Mouse (Mus musculus) embryonic facial prominence, embryonic 15.5 days (tissue): ENCODE measurements around the gene Far2. TPM values are rescaled to one million over a fixed set of nuclear protein-coding genes. Genes with fewer than 3 reads are reported as not detected.
A peak's percentile ranks its signal among the peaks of the same experiment; 100 is the strongest.

Experiments used
- ATAC-seq: fragments of 200-750 bp; cut with Nextera tagmentation; 2 replicates; pipeline ENCODE4 v1.8.0; 2017; ENCODE audit warnings: low read depth, moderate TSS enrichment; ENCODE audit not compliant: insufficient number of reproducible peaks, low FRiP score, low TSS enrichment
- H3K27ac ChIP-seq: fragments of 300-500 bp; sonication (generic); replicated peaks from 2 replicates; pipeline ENCODE4 v1.5.1; 2015; ENCODE audit warnings: mild to moderate bottlenecking, inconsistent platforms
- H3K27me3 ChIP-seq: fragments of 300-500 bp; sonication (generic); 2 replicates; pipeline ENCODE4 v1.6.1; 2015; ENCODE audit warnings: inconsistent platforms
- H3K36me3 ChIP-seq: fragments of 300-500 bp; sonication (generic); 2 replicates; pipeline ENCODE4 v1.6.1; 2015; ENCODE audit warnings: mild to moderate bottlenecking, inconsistent platforms
- H3K4me1 ChIP-seq: fragments of 300-500 bp; sonication (generic); 2 replicates; pipeline ENCODE4 v1.6.1; 2015; ENCODE audit warnings: inconsistent platforms
- H3K4me2 ChIP-seq: fragments of 300-500 bp; sonication (generic); replicated peaks from 2 replicates; pipeline ENCODE4 v1.6.1; 2015; ENCODE audit warnings: mild to moderate bottlenecking, inconsistent platforms
- H3K4me3 ChIP-seq: fragments of 300-500 bp; sonication (generic); replicated peaks from 2 replicates; pipeline ENCODE4 v1.5.1; 2015; ENCODE audit warnings: mild to moderate bottlenecking, inconsistent platforms
- H3K9ac ChIP-seq: fragments of 300-500 bp; sonication (generic); 2 replicates; pipeline ENCODE4 v1.6.1; 2015; ENCODE audit warnings: inconsistent platforms
- H3K9me3 ChIP-seq: fragments of 300-500 bp; sonication (generic); replicated peaks from 2 replicates; pipeline ENCODE4 v1.6.1; 2016; ENCODE audit warnings: inconsistent platforms
- WGBS: fragments of 180-500 bp; shearing (Covaris S2); methylation state at CpG from one replicate; pipeline ENCODE4 v1.1.7; 2015; 5-methylcytosine and 5-hydroxymethylcytosine counted together
- polyA plus RNA-seq: library from polyadenylated mRNA; unstranded; fragments of >200 nt; fragmentation: Nextera tagmentation; extraction: Ambion mirVana; gene quantifications from 2 replicates; pipeline ENCODE4 v1.2.1, GENCODE M21; 2015

Far2 gene
- polyA plus RNA-seq: 6.4 and 7.0 TPM in 2 replicates

DNA sequence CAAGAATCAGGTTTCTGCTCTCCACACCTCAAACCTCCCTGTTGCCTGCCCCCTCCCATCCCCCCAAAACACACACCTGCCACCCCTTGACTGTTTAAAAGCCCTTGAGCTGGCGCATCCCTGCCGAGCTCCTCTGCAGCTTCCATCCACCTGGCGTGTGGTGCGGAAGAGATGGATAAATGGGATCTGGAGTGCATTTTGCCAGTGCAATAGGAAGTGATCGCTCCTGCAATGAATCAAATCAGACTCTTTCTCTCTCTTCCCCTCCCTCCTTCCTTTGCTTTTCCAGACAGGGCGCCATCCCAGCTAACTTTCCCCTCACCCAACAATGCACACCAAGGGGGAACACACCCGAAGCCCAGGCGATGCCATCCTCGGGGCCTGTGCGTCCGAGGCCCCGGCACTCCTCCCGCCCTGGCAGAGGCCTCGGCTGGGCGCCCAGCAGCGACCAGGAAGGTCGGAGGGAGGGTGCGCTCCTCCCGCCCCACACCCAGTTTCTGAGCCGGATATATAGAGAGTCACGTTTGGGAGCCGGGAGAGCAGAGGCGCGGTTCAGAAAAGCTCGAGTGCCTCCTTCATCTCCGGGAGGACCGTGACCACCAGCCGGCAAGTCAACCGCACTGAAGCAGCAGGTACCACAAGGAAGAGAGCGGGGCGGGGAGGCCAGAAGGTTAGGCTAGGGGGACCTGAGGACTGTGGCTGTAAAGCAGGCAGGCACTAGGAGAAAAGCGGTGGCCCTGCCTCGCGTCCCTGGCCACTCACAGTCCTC lies at the start of gene Far2:
TSS of gene Far2 (plus strand) at position 379 of the 769 bp plus-strand sequence.
- Histone ChIP-seq H3K9ac (no peak within 1 kb of the TSS; the same call in 1 of the 2 replicates), H3K4me1 (no peaks in the 10 kb centered on the region), H3K36me3 (no peaks in the 10 kb centered on the region), H3K4me3 (peak within 1 kb of the TSS; percentile 36), H3K9me3 (no peaks in the 10 kb centered on the region), H3K27ac (no peak within 1 kb of the TSS), H3K4me2 (peak within 1 kb of the TSS; percentile 61), H3K27me3 (peaks cover 6% of the 10 kb centered on the region; the same call in 1 of the 2 replicates)
- no peak for ATAC-seq
- 3% methylated on average over 34 of the region's 34 CpGs for WGBS

DNA sequence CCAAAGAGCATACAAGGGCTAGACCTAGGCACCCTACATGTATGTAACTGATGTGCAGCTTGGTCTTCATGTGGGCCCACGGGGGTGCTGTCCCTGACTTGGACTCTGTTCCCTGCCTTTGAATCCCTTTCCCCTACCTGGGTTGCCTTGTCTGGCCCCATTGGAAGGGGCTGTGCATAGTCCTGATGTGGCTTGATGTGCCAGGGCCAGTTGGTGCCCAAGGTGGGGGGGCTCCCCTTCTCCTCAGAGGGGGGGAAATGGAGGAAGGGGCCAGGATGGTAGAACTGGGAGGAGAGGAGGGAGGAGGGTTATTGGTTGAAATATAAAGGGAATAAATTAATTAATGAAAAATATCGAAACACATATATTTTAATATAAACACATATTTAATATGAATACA lies 46.6 kb upstream of the Far2 start:
- no peaks in the 10 kb centered on the region for H3K4me1 ChIP-seq
- H3K9me3 ChIP-seq: no peaks in the 10 kb centered on the region
- no peak overlapping the region for H3K27ac ChIP-seq
- H3K9ac ChIP-seq: no peak overlapping the region
- WGBS: 82% methylated on average over 2 of the region's 2 CpGs
- H3K4me2 ChIP-seq: no peak overlapping the region
- no peak overlapping the region for H3K4me3 ChIP-seq
- ATAC-seq: no peak
- no peaks in the 10 kb centered on the region for H3K36me3 ChIP-seq
- H3K27me3 ChIP-seq: no peaks in the 10 kb centered on the region

- Histone ChIP-seq H3K9me3 (no peaks in the 10 kb centered on the region), H3K27ac (no peak overlapping the region), H3K27me3 (no peaks in the 10 kb centered on the region), H3K4me3 (no peak overlapping the region), H3K9ac (no peak overlapping the region), H3K4me1 (no peaks in the 10 kb centered on the region), H3K4me2 (no peak overlapping the region), H3K36me3 (no peaks in the 10 kb centered on the region)
- 47% methylated on average over 3 of the region's 3 CpGs for WGBS
- ATAC-seq: no peak
Observed at GRCm38 (mm10) chr6:148001071-148001470, 46.0 kb upstream of the Far2 start.

DNA sequence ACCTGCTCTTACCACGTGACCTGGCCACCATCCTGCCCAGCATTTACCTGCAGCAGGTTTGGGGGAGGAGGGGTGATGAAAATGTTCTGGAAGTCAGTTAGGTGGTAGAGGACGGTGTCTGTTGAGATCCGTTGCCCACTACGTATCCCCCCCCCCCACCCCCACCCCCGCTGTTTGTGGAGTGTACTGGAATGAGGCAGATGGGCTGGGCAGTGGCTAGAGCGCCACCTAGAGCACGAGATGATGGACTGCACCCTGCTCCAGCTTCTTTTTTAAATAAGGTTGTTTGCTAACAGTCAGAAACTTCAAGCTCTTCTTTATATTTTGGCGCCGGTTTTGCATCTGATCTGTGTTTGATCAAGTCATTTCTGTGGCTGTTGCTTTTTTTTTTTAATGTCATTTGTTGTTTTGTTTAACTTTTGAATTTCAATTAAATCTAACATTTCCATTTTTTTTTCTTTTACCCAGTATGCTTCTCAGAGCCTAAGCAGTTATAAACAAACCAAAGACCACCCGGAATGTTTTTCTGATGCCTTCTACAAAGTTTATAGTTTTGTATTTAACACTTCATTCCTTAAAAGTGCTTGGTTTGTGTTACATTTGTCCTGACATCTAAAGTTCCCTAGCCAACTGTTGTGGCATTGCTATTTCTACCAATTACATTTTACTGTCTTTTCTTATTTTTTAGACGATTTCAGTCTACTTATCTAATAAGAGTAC lies 40.8 kb upstream of the Far2 start:
- Histone ChIP-seq H3K9me3 (no peaks in the 10 kb centered on the region), H3K9ac (no peak overlapping the region), H3K27me3 (no peaks in the 10 kb centered on the region), H3K36me3 (no peaks in the 10 kb centered on the region), H3K4me2 (no peak overlapping the region), H3K27ac (no peak overlapping the region), H3K4me1 (no peaks in the 10 kb centered on the region), H3K4me3 (no peak overlapping the region)
- WGBS: 61% methylated on average over 11 of the region's 11 CpGs
- ATAC-seq: no peak

GRCm38 (mm10) chr6:148040759-148041158 lies 6.3 kb upstream of the Far2 start:
- H3K4me3 ChIP-seq: no peak overlapping the region
- WGBS: 91% methylated on average over 1 of the region's 1 CpGs
- H3K4me2 ChIP-seq: no peak overlapping the region
- H3K27me3 ChIP-seq: no peaks in the 10 kb centered on the region
- H3K9me3 ChIP-seq: no peaks in the 10 kb centered on the region
- ATAC-seq: no peak
- no peaks in the 10 kb centered on the region for H3K4me1 ChIP-seq
- H3K9ac ChIP-seq: no peak overlapping the region
- H3K27ac ChIP-seq: no peak overlapping the region
- H3K36me3 ChIP-seq: no peaks in the 10 kb centered on the region

DNA sequence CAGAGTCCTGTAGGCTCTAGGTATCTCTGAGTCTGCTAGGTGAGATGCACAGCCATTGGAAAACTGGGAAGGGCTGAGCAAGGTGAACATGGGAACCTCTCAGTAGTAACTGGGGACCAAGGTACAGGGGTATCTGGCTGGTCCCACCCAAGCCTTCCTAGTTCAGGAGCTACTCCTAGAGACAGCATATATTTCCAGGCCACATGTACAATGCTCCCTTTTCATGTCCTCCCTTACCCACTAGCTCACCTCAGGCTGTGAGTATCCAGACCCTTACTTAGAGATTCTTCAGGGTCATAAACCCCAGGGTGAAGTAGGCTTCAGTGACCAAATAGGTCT lies 560 bp downstream of the Far2 start:
- peaks cover 6% of the 10 kb centered on the region; the same call in 1 of the 2 replicates for H3K27me3 ChIP-seq
- H3K4me3 ChIP-seq: peak overlapping the region; percentile 36
- H3K4me1 ChIP-seq: no peaks in the 10 kb centered on the region
- ATAC-seq: no peak
- H3K4me2 ChIP-seq: peak overlapping the region; percentile 61
- no peaks in the 10 kb centered on the region for H3K36me3 ChIP-seq
- H3K9ac ChIP-seq: no peak overlapping the region
- H3K27ac ChIP-seq: no peak overlapping the region
- no peaks in the 10 kb centered on the region for H3K9me3 ChIP-seq

DNA sequence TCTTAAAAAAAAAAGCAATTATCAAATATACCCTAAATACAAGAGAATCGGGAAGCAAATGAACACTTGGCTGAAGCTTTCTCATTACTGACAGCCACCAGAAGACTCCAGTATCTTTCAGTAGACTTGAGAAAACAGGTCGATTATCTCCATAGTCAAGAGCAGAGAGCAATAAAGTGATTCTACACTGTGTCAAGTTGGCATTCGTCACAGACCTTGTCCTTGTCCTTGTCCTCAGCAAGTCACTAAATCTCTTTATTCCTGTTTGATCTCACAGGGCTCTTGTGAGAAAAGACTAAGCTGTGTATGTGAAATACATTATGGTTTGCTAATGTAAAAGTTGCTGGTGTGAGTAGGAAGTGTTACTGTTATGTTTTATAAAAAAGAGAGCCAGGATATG lies 16.1 kb downstream of the Far2 start:
- WGBS: 77% methylated on average over 3 of the region's 3 CpGs
- H3K27me3 ChIP-seq: no peaks in the 10 kb centered on the region

DNA sequence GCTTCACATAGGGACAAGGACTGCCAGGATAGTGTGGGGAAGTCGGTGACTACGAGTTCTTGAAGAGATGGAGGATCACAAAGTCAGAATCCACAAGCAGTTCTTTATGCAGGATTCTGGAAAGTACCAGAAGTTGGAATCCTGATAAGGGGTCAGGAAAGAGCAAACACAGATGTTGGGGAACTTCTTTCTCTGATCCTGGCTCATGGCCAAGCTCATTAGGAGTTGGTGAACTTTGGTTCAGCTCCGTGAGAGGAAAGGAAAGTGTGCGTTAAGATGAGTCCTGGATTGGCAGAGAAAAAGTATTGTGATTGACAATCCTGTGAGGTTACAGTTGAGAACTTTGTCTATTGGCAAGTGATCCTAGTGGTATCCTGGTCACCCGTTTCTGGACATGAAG lies 19.2 kb downstream of the Far2 start:
- Histone ChIP-seq H3K4me2 (no peak overlapping the region), H3K27me3 (no peaks in the 10 kb centered on the region), H3K4me3 (no peak overlapping the region), H3K27ac (no peak overlapping the region), H3K4me1 (no peaks in the 10 kb centered on the region), H3K9ac (no peak overlapping the region), H3K9me3 (no peaks in the 10 kb centered on the region), H3K36me3 (no peaks in the 10 kb centered on the region)
- ATAC-seq: no peak
- WGBS: 77% methylated on average over 5 of the region's 5 CpGs

More for the DNA sequence above, 16.1 kb downstream of the Far2 start:
- no peak for ATAC-seq
- no peak overlapping the region for H3K9ac ChIP-seq
- H3K27ac ChIP-seq: no peak overlapping the region
- H3K9me3 ChIP-seq: no peaks in the 10 kb centered on the region
- H3K4me1 ChIP-seq: no peaks in the 10 kb centered on the region
- H3K36me3 ChIP-seq: no peaks in the 10 kb centered on the region
- H3K4me2 ChIP-seq: no peak overlapping the region
- no peak overlapping the region for H3K4me3 ChIP-seq

DNA sequence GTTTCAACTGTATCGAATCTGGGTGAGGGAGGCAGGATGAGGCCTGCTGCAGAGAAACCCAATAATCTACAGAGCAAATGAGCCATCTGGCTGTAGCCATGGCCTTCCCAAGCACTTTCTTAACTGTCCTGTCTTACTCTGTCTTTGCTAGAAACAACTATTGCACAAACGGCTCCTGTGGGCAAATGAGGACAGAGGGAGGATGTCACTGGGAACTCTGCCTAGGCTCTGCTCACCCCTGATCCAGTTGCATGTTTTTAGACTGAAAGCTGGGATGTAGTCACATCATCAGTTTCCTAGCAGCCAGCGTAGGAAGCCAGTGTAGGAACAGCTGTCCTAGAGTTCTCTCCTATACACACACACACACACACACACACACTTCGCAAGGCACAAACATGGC lies 21.7 kb downstream of the Far2 start:
- 92% methylated on average over 4 of the region's 4 CpGs for WGBS
- H3K4me2 ChIP-seq: no peak overlapping the region
- no peaks in the 10 kb centered on the region for H3K9me3 ChIP-seq
- no peaks in the 10 kb centered on the region for H3K27me3 ChIP-seq
- no peaks in the 10 kb centered on the region for H3K4me1 ChIP-seq
- ATAC-seq: no peak
- H3K36me3 ChIP-seq: no peaks in the 10 kb centered on the region
- no peak overlapping the region for H3K27ac ChIP-seq
- no peak overlapping the region for H3K9ac ChIP-seq
- H3K4me3 ChIP-seq: no peak overlapping the region

GRCm38 (mm10) chr6:148073599-148073998 lies 26.5 kb downstream of the Far2 start:
- Histone ChIP-seq H3K9me3 (no peaks in the 10 kb centered on the region), H3K4me2 (no peak overlapping the region), H3K36me3 (no peaks in the 10 kb centered on the region), H3K27me3 (no peaks in the 10 kb centered on the region), H3K9ac (no peak overlapping the region), H3K4me3 (no peak overlapping the region), H3K27ac (no peak overlapping the region), H3K4me1 (no peaks in the 10 kb centered on the region)
- 75% methylated on average over 3 of the region's 3 CpGs for WGBS
- no peak for ATAC-seq

DNA sequence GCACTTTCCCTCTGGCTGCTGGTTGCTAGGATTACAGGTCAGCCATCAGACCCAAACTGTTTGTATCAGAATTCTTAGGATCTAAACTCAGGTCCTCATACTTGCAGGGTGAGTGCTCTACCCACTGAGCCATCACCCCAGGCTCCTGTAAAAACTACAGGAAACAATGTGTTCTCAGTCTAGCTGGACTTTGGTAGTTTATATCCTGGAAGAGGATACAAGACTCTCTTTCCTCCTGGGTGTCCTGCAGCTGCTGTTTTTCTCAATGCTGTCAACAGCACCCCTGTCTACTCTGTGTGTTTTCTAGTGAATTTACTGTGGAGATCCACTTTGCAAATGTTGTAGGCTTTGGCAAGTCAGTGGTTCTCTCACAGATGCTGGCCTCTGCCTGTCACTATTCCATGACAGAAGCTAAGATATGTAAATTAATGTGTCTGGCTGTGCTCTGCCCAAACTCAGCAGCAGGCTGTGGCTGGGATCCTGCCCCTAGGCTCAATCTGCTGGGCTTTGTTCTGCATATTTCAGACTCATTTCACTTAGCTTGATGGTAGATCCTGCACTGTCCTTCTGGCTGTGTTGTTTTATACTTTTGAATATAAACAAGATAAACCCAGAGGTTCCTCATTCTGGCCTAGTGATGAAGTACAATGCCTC lies 27.3 kb downstream of the Far2 start:
- Histone ChIP-seq H3K4me3 (no peak overlapping the region), H3K36me3 (no peaks in the 10 kb centered on the region), H3K9ac (no peak overlapping the region), H3K27me3 (no peaks in the 10 kb centered on the region), H3K4me1 (no peaks in the 10 kb centered on the region), H3K27ac (no peak overlapping the region), H3K4me2 (no peak overlapping the region), H3K9me3 (no peaks in the 10 kb centered on the region)
- no peak for ATAC-seq
